Mouse (Mus musculus) olfactory bulb, adult 2 months (tissue): ENCODE measurements at regions not wholly inside any gene's neighbourhood (a gene's known extent, or its start where the extent isn't known, plus 50 kb on each side); places are given as distances from the start of the nearest gene placed in this dataset.

Experiments used
- CTCF ChIP-seq: fragments of 200-500 bp; IDR thresholded peaks from 2 replicates; pipeline ENCODE4 v1.5.1; 2012; ENCODE audit warnings: low read depth, mild to moderate bottlenecking, low read length, moderate library complexity; ENCODE audit not compliant: insufficient read depth
- POLR2A ChIP-seq: fragments of 200-500 bp; IDR thresholded peaks from 2 replicates; pipeline ENCODE4 v1.6.1; 2012; ENCODE audit warnings: mild to moderate bottlenecking, low read depth, low read length, moderate library complexity; ENCODE audit not compliant: insufficient read depth

DNA sequence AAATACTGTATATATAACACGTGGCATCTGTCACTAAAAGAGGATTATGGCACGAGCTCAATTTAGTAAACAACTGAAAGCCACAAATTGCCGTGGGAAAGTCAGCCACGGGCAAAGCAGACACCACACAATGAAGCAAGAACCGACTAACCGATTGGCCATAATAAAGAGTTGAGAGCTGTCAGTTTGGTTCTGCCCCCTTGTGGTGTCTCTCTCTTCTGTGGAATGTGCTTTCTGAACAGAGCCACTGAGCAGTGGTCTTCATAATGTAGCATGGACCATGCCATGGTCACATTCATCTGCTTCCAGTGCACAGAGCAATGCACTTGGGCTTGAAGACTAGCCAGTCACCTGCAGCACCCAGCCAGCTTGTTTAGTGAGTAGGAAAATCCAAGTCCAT, 77.5 kb downstream of the Avpr1a start:
- no peak for TF ChIP-seq POLR2A
- no peak for TF ChIP-seq CTCF
